Mouse (Mus musculus): ENCODE measurements around the gene M1ap.

Gene M1ap

DNA sequence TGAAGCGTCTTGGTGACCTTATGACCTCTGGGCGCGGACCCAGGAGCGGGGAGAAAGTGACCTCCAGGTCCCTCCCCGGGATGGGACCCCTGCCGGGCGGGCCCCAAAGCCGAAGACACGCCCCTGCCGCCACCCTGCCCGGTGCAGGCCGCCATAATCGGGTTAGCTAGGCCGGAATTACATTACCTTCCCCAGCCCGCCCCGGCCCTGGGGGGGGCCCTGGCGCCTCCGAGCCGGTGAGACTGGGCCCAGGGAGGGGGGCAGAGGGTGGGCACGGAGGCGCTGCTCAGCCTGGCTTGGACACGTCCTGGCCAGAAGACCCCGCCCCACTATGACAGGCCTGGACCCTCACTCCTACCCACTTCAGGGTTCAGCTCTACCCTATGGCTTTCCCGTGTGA, 124.5 kb downstream of the M1ap start:
- DNase-seq (ENCODE audit: low spot score in 2 of 2) = no peak

GRCm38 (mm10) chr6:83074979-83075378, 128.3 kb downstream of the M1ap start:
- no peak for DNase-seq (ENCODE audit: low spot score in 2 of 2)

GRCm38 (mm10) chr6:83077630-83078323, 131.1 kb downstream of the M1ap start, which contains the start of gene Pcgf1:
Gene Pcgf1, plus strand, starts transcription at chr6:83077869.
- DNase-seq (ENCODE audit: low spot score in 2 of 2) = peak in 1 of 2 experiments; percentile 53

DNA sequence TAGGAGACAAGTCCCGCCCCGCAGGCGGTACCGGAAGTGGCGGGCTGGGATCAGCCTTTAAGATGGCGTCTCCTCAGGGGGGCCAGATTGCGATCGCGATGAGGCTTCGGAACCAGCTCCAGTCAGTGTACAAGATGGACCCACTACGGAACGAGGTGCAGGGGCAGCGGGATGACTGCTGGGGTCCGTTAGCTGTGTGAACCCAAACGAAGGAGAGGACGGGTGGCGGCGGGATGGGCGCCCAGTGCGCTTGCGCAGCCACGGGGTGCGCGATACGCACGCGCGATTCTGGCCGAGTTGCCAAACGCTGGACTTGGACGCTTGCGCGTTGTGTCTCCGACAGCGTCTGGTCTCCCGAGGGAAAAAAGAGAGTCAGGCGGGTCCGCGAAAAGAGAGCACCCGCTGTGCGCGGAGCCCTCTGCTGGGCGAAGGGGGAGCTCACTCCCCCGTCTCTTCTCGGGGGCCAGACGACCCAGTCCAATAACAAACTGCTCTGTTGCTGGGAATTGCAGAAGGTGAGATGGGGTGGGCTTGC, 131.7 kb downstream of the M1ap start:
- peak; percentile 96 to 99 for DNase-seq (ENCODE audit: low spot score in 2 of 2)

Data from urinary bladder, postnatal 4 days (tissue).